Mouse (Mus musculus): ENCODE measurements around the gene Tmod4.

DNA sequence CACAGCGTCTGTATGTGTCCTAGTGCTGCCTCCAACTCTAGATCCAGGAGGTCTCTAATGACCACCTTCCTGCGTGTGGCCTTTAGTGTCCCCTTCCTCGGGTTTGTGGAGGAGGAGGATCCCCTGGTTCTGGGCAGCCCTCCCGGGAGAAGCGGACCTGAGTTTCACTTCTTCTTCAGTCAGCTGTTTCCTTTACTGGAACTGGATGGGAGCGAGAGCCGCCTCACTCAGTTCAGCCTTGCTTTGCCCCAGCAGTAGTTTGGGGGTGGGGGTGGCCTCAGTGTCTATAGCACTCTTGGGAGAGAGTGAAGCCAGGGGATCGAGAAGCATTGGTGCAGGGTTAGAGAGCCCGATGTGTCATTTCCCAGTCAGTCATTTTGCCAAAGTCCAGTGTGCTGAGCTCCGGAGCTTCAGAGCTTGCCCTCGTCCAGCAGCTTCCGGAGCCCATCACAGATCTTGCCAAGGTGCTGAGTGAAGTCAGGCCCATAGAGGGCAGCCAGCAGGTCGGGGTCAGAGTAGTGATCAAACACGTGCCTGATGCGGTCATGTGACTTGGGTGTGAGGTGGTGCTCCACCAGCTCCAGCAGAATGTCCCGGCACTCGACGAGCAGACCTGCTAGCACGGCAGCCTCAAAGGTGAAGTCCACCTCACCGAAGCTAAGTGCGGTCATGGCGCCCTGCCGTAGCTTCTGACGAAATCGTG lies 15.5 kb downstream of the Tmod4 start:
- TF ChIP-seq POLR2A (IDR thresholded peaks at IDR 0.05; ENCODE audit: control insufficient read depth in 1 of 2, insufficient read depth in 1 of 2, low read depth in 1 of 2, low read length in 2 of 2, poor library complexity in 1 of 2) (no peak), CTCF (IDR thresholded peaks at IDR 0.05 in 2 of 3, conservative IDR thresholded peaks at IDR 0.05 in 1 of 3; ENCODE audit: control insufficient read depth in 1 of 3, insufficient read depth in 1 of 3, low read depth in 2 of 3, low read length in 3 of 3, poor library complexity in 1 of 3, severe bottlenecking in 1 of 3) (no peak), USF1 (IDR thresholded peaks at IDR 0.05; ENCODE audit: low read depth, low read length) (peak; percentile 54; the same call in 1 of the 2 replicates), ZC3H11A (IDR thresholded peaks at IDR 0.05; ENCODE audit: low read depth, low read length) (no peak), ZNF384 (IDR thresholded peaks at IDR 0.05; ENCODE audit: low read depth, low read length) (no peak), ZMIZ1 (IDR thresholded peaks at IDR 0.05; ENCODE audit: low read depth, low read length) (no peak), SIN3A (IDR thresholded peaks at IDR 0.05; ENCODE audit: low read length) (no peak), EP300 (IDR thresholded peaks at IDR 0.05; ENCODE audit: low read depth in 1 of 2, low read length in 2 of 2) (no peak), BHLHE40 (IDR thresholded peaks at IDR 0.05; ENCODE audit: borderline replicate concordance, low read depth, low read length) (no peak), MXI1 (IDR thresholded peaks at IDR 0.05; ENCODE audit: low read depth, low read length) (no peak), HCFC1 (IDR thresholded peaks at IDR 0.05; ENCODE audit: low read depth, low read length) (no peak), MAX (IDR thresholded peaks at IDR 0.05; ENCODE audit: low read length) (no peak)

Data from MEL (cell line).